Mouse (Mus musculus): Measurements from ENCODE around the gene Eef1akmt1.

GRCm38 (mm10) chr14:57527598-57527997 is 43.8 kb downstream of the Eef1akmt1 start:
- TF ChIP-seq POLR2A (IDR thresholded peaks at IDR 0.05; ENCODE audit: borderline replicate concordance, extremely low read depth, insufficient read depth, insufficient read length, poor library complexity, severe bottlenecking) (no peak), CTCF (IDR thresholded peaks at IDR 0.05; ENCODE audit: borderline replicate concordance, extremely low read depth, insufficient read depth, insufficient read length) (no peak)

Data from brain, embryonic 14.5 days (tissue).